Mouse (Mus musculus) embryonic facial prominence, embryonic 14.5 days (tissue): Measurements from ENCODE around the gene Atp6v0b. TPM values are rescaled to one million over a fixed set of nuclear protein-coding genes. Genes with fewer than 3 reads are reported as not detected.

ENCODE experiments used
- ATAC-seq: fragments of 200-750 bp; cut with Nextera tagmentation; 2 replicates; pipeline ENCODE4 v1.8.0; 2017; ENCODE audit warnings: low read depth, moderate number of reproducible peaks, moderate TSS enrichment
- DNase-seq: peaks from one replicate; pipeline ENCODE4 v3.0.0-alpha.2; 2015; ENCODE audit warnings: low spot score
- H3K27ac ChIP-seq: fragments of 300-500 bp; sonication (generic); replicated peaks from 2 replicates; pipeline ENCODE4 v1.5.1; 2014; ENCODE audit warnings: low read depth, mild to moderate bottlenecking, low read length, moderate library complexity
- H3K27me3 ChIP-seq: fragments of 300-500 bp; sonication (generic); replicated peaks from 2 replicates; pipeline ENCODE4 v1.6.1; 2014; ENCODE audit warnings: low read length; ENCODE audit not compliant: control insufficient read depth, insufficient read depth
- H3K36me3 ChIP-seq: fragments of 300-500 bp; sonication (generic); 2 replicates; pipeline ENCODE4 v1.6.1; 2014; ENCODE audit warnings: low read length, mixed read lengths; ENCODE audit not compliant: control insufficient read depth, insufficient read depth
- H3K4me1 ChIP-seq: fragments of 300-500 bp; sonication (generic); 2 replicates; pipeline ENCODE4 v1.6.1; 2014; ENCODE audit warnings: antibody characterized with exemption, low read length; ENCODE audit not compliant: control insufficient read depth, insufficient read depth
- H3K4me2 ChIP-seq: fragments of 300-500 bp; sonication (generic); 2 replicates; pipeline ENCODE4 v1.6.1; 2014; ENCODE audit warnings: low read depth, mild to moderate bottlenecking, low read length, moderate library complexity, mixed read lengths
- H3K4me3 ChIP-seq: fragments of 300-500 bp; sonication (generic); 2 replicates; pipeline ENCODE4 v1.5.1; 2014; ENCODE audit warnings: low read depth, mild to moderate bottlenecking, low read length
- H3K9ac ChIP-seq: fragments of 300-500 bp; sonication (generic); 2 replicates; pipeline ENCODE4 v1.6.1; 2014; ENCODE audit warnings: low read depth, mild to moderate bottlenecking, low read length, moderate library complexity, mixed read lengths
- H3K9me3 ChIP-seq: fragments of 300-500 bp; sonication (generic); 2 replicates; pipeline ENCODE4 v1.6.1; 2016; ENCODE audit warnings: low read length; ENCODE audit not compliant: control insufficient read depth
- WGBS: fragments of 180-500 bp; shearing (Covaris S2); extraction: QIAGEN DNeasy Blood & Tissue Kit; methylation state at CpG from one replicate; pipeline ENCODE4 v1.1.7; 2014; 5-methylcytosine and 5-hydroxymethylcytosine counted together
- polyA plus RNA-seq: library from polyadenylated mRNA; unstranded; fragments of >200 nt; fragmentation: Nextera tagmentation; extraction: Ambion mirVana; gene quantifications from 2 replicates; pipeline ENCODE4 v1.2.1, GENCODE M21; 2014

Atp6v0b gene
- polyA plus RNA-seq, 1 experiment from 2014 or later: 230 TPM

DNA sequence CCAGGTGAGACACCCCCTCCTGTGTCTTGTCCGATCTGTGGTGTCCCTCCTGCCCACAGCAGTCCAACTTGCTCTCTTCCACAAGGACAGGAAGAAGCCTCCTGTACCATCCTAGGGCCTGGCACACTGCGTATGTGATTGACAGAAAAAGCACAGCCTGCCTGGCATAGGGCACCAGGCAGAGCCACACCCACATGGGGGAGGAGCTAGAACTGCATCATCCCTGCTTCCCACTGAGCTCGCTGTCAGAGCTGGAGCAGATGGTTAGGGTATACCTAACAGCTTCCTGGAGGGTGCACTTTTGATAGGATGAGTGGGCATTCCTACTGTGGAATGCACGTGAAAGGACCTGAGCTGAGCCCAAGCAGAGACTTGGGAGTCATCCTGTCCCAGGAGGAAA lies 24.3 kb downstream of the Atp6v0b start:
- H3K27ac ChIP-seq: no peak overlapping the region
- no peak overlapping the region for H3K4me3 ChIP-seq
- H3K27me3 ChIP-seq: 0 out of 2 replicates have a peak, but pooled peaks cover 4% of the 10 kb centered on the region
- H3K9ac ChIP-seq: no peak overlapping the region
- H3K36me3 ChIP-seq: 0 out of 2 replicates have a peak, but pooled peaks cover under 1% of the 10 kb centered on the region
- DNase-seq (peak; percentile 43), ATAC-seq (no peak)
- H3K4me2 ChIP-seq: no peak overlapping the region
- WGBS: 43% methylated on average over 4 of the region's 4 CpGs
- H3K9me3 ChIP-seq: no peaks in the 10 kb centered on the region
- peaks cover 9% of the 10 kb centered on the region for H3K4me1 ChIP-seq

DNA sequence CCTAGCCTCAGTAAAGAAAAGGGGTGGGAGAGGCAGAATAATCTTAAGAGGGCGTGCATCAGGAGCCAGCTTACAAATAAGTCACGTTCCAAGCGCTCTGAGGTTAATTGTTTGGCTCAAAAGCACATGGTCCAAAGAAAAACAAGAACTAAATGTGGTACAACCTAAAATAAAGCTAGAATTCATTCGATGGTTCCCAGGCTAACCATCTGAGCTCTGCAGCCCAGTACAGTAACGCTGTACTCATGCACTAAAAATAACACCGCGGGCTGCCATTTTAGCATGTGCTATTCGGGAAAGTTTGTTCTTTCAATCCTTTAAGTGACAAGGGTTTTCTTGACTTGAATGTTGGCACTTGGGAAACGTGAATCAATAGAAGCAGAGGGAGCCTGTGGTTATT lies 26.6 kb downstream of the Atp6v0b start:
- no peaks in the 10 kb centered on the region for H3K4me1 ChIP-seq
- no peak overlapping the region for H3K4me2 ChIP-seq
- peaks cover 14% of the 10 kb centered on the region; the same call in 1 of the 2 replicates for H3K36me3 ChIP-seq
- H3K27ac ChIP-seq: no peak overlapping the region
- WGBS: 75% methylated on average over 9 of the region's 9 CpGs
- DNase-seq (no peak), ATAC-seq (no peak)
- H3K27me3 ChIP-seq: no peaks in the 10 kb centered on the region
- H3K9me3 ChIP-seq: no peaks in the 10 kb centered on the region
- H3K4me3 ChIP-seq: no peak overlapping the region
- no peak overlapping the region for H3K9ac ChIP-seq

DNA sequence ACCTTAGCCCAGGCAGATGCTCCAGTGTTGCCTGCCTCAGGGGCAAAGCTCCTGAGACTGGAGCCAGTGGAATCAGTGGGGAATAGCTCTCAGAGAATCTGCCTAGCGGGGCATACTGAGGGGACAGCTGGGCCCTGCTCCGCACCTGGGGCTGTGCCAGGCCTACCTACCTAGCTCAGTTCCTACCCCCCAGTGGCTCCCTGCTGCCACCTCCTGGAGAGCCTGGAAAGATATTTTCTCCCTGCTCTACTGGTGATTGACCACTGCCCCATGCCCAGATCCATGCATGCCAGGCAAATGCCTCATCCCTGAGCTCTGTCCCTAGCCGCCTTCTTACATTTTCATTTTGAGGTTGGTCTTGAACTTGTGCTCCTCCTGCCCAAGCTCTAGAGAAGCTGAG lies 28.3 kb downstream of the Atp6v0b start:
- ATAC-seq (0 out of 2 replicates have a peak, but pooled peaks have one; percentile 20), DNase-seq (peak; percentile 54)
- Histone ChIP-seq H3K9me3 (no peaks in the 10 kb centered on the region), H3K27me3 (no peaks in the 10 kb centered on the region), H3K4me3 (no peak overlapping the region), H3K4me2 (no peak overlapping the region), H3K4me1 (no peaks in the 10 kb centered on the region), H3K9ac (no peak overlapping the region), H3K27ac (no peak overlapping the region), H3K36me3 (peaks cover 14% of the 10 kb centered on the region; the same call in 1 of the 2 replicates)
- WGBS: 83% methylated on average over 2 of the region's 3 CpGs

- no peaks in the 10 kb centered on the region for H3K27me3 ChIP-seq
- ATAC-seq: no peak; the same call in 1 of the 2 replicates
- H3K4me2 ChIP-seq: no peak overlapping the region
- H3K4me3 ChIP-seq: no peak overlapping the region
- H3K4me1 ChIP-seq: no peaks in the 10 kb centered on the region
- 29% methylated on average over 9 of the region's 9 CpGs for WGBS
- H3K9ac ChIP-seq: no peak overlapping the region
- H3K9me3 ChIP-seq: no peaks in the 10 kb centered on the region
- DNase-seq: no peak
- no peak overlapping the region for H3K27ac ChIP-seq
- peaks cover 14% of the 10 kb centered on the region; the same call in 1 of the 2 replicates for H3K36me3 ChIP-seq
Measured at GRCm38 (mm10) chr4:117855146-117855545, 32.0 kb downstream of the Atp6v0b start.

GRCm38 (mm10) chr4:117852152-117852868 lies 34.8 kb downstream of the Atp6v0b start:
- Histone ChIP-seq H3K4me2 (no peak overlapping the region), H3K36me3 (peaks cover 9% of the 10 kb centered on the region; the same call in 1 of the 2 replicates), H3K9ac (no peak overlapping the region), H3K4me3 (no peak overlapping the region), H3K27ac (no peak overlapping the region), H3K9me3 (no peaks in the 10 kb centered on the region), H3K4me1 (no peaks in the 10 kb centered on the region), H3K27me3 (no peaks in the 10 kb centered on the region)
- no peak for DNase-seq
- ATAC-seq: no peak
- WGBS: 79% methylated on average over 10 of the region's 10 CpGs

DNA sequence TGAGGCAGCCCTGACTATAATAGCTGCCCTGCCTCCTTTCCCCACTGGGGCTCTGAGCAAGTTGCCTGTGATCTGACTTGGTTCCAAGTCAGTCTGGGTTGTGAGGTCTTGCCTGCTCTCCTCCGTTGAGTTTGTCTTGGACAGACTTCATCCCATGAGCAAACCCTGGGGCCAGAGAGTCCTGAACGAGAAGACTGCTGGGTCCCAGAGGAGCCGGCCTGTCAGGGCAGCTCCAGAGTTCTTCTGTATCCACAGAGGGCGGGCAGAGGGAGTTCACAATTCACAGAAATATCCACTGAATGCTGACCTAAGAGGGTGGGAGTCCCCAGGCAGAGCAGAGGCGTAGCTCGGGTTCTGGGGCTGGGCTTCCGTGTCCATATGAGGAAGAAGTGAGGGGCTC lies 36.3 kb downstream of the Atp6v0b start:
- H3K27ac ChIP-seq: no peak overlapping the region
- ATAC-seq (no peak), DNase-seq (no peak)
- H3K4me3 ChIP-seq: no peak overlapping the region
- no peaks in the 10 kb centered on the region for H3K36me3 ChIP-seq
- no peaks in the 10 kb centered on the region for H3K27me3 ChIP-seq
- H3K4me1 ChIP-seq: no peaks in the 10 kb centered on the region
- no peaks in the 10 kb centered on the region for H3K9me3 ChIP-seq
- no peak overlapping the region for H3K4me2 ChIP-seq
- 57% methylated on average over 7 of the region's 7 CpGs for WGBS
- H3K9ac ChIP-seq: no peak overlapping the region

DNA sequence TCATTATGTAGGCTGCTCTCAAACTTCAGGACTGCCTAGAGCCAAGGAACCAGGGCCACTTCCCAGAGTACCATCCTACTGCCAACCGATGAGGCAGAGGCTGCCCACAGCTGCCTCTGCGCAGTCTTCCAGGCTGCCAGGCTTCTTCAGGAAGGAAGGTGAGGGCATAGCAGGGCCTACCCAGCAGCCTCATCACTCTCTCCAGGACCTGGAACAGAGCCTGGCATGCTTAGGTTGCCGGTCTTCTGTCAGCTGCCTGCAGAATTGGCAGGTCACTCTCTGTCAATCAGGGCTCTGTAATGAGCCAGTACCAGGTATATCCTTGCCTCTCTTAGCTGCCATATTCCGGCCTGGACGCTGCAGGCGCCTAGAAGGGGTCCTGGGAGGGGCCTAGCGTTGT lies 37.0 kb downstream of the Atp6v0b start:
- Histone ChIP-seq H3K27me3 (no peaks in the 10 kb centered on the region), H3K27ac (no peak overlapping the region), H3K9ac (no peak overlapping the region), H3K36me3 (no peaks in the 10 kb centered on the region), H3K4me1 (no peaks in the 10 kb centered on the region), H3K4me3 (no peak overlapping the region), H3K4me2 (no peak overlapping the region), H3K9me3 (no peaks in the 10 kb centered on the region)
- DNase-seq: no peak
- no peak for ATAC-seq
- whole genome bisulfite sequencing: 85% methylated on average over 6 of the region's 7 CpGs

- H3K27me3 ChIP-seq: no peaks in the 10 kb centered on the region
- H3K9me3 ChIP-seq: no peaks in the 10 kb centered on the region
- H3K27ac ChIP-seq: no peak overlapping the region
- no peak overlapping the region for H3K9ac ChIP-seq
- H3K4me1 ChIP-seq: no peaks in the 10 kb centered on the region
- WGBS: 33% methylated on average over 5 of the region's 5 CpGs
- ATAC-seq: no peak
- H3K4me2 ChIP-seq: no peak overlapping the region
- DNase-seq: no peak
- no peak overlapping the region for H3K4me3 ChIP-seq
- H3K36me3 ChIP-seq: no peaks in the 10 kb centered on the region
Measured at GRCm38 (mm10) chr4:117849506-117849905, 37.6 kb downstream of the Atp6v0b start.

- no peaks in the 10 kb centered on the region for H3K36me3 ChIP-seq
- ATAC-seq (no peak), DNase-seq (no peak)
- 76% methylated on average over 17 of the region's 17 CpGs for WGBS
- H3K27me3 ChIP-seq: no peaks in the 10 kb centered on the region
- H3K4me1 ChIP-seq: no peaks in the 10 kb centered on the region
- H3K27ac ChIP-seq: no peak overlapping the region
- no peak overlapping the region for H3K4me3 ChIP-seq
- H3K4me2 ChIP-seq: no peak overlapping the region
- H3K9ac ChIP-seq: no peak overlapping the region
- no peaks in the 10 kb centered on the region for H3K9me3 ChIP-seq
Measured at GRCm38 (mm10) chr4:117849063-117849462, 38.1 kb downstream of the Atp6v0b start.
